Mouse (Mus musculus) MEL (cell line): ENCODE results near the gene Htra2. TPM values are rescaled to one million over a fixed set of nuclear protein-coding genes. Genes with fewer than 3 reads are reported as not detected.

Experiments used
- DNase-seq: peaks from one replicate; pipeline ENCODE4 v3.0.0; 2011; ENCODE audit warnings: low read depth, low spot score
- H3K27ac ChIP-seq: 2 replicates; pipeline ENCODE4 v1.5.1; 2012; ENCODE audit warnings: low read depth, mild to moderate bottlenecking, control low read depth, low read length, moderate library complexity; ENCODE audit not compliant: control insufficient read depth
- H3K27me3 ChIP-seq, 2 experiments: fragments of 150-350 bp in 1 of 2; sonication (generic) in 1 of 2; 2 replicates each; pipeline ENCODE4 v1.6.1; 2012; ENCODE audit warnings: low read length in 2 of 2, mild to moderate bottlenecking in 2 of 2, improper control_type of control experiment in 1 of 2, moderate library complexity in 1 of 2; ENCODE audit not compliant: insufficient read depth in 2 of 2, control insufficient read depth in 1 of 2
- H3K36me3 ChIP-seq, 2 experiments: 2 replicates each; pipeline ENCODE4 v1.6.1; 2012 to 2014; ENCODE audit warnings: low read length in 2 of 2, improper control_type of control experiment in 1 of 2, inconsistent platforms in 1 of 2, mild to moderate bottlenecking in 1 of 2; ENCODE audit not compliant: insufficient read depth in 2 of 2, control insufficient read depth in 1 of 2
- H3K4me1 ChIP-seq, 2 experiments: fragments of 150-350 bp in 1 of 2; sonication (generic) in 1 of 2; 2 replicates each; pipeline ENCODE4 v1.6.1; 2012; ENCODE audit warnings: low read length in 2 of 2, improper control_type of control experiment in 1 of 2, mild to moderate bottlenecking in 1 of 2; ENCODE audit not compliant: insufficient read depth in 2 of 2, control insufficient read depth in 1 of 2
- H3K4me3 ChIP-seq, 2 experiments: fragments of 150-350 bp in 1 of 2; sonication (generic) in 1 of 2; 2 replicates each; pipeline ENCODE4 v1.5.1; 2012; ENCODE audit warnings: low read depth in 2 of 2, low read length in 2 of 2, mild to moderate bottlenecking in 2 of 2, moderate library complexity in 2 of 2, control low read depth in 1 of 2, improper control_type of control experiment in 1 of 2; ENCODE audit not compliant: control insufficient read depth in 1 of 2, insufficient read depth in 1 of 2
- H3K79me2 ChIP-seq: 2 replicates; pipeline ENCODE4 v1.6.1; 2012; ENCODE audit warnings: mild to moderate bottlenecking, low read length, moderate library complexity; ENCODE audit not compliant: control insufficient read depth, poor library complexity, insufficient read depth
- H3K9ac ChIP-seq: 2 replicates; pipeline ENCODE4 v1.6.1; 2012; ENCODE audit warnings: low read depth, mild to moderate bottlenecking, control low read depth, low read length, moderate library complexity; ENCODE audit not compliant: control insufficient read depth, poor library complexity, severe bottlenecking
- H3K9me3 ChIP-seq: fragments of 150-350 bp; sonication (generic); replicated peaks from 2 replicates; pipeline ENCODE4 v1.6.1; 2012; ENCODE audit warnings: mild to moderate bottlenecking, low read length, improper control_type of control experiment, moderate library complexity; ENCODE audit not compliant: insufficient read depth
- BHLHE40 ChIP-seq: IDR thresholded peaks from 2 replicates; pipeline ENCODE4 v1.6.1; 2012; ENCODE audit warnings: low read depth, mild to moderate bottlenecking, inconsistent platforms, low read length, improper control_type of control experiment, borderline replicate concordance
- CHD1 ChIP-seq: IDR thresholded peaks from 2 replicates; pipeline ENCODE4 v1.6.1; 2012; ENCODE audit warnings: low read depth, mild to moderate bottlenecking, inconsistent platforms, low read length, improper control_type of control experiment
- CHD2 ChIP-seq: IDR thresholded peaks from 2 replicates; pipeline ENCODE4 v1.6.1; 2011; ENCODE audit warnings: low read length, improper control_type of control experiment
- EP300 ChIP-seq, 2 experiments: IDR thresholded peaks; 2 replicates each; pipeline ENCODE4 v1.6.1; 2011; ENCODE audit warnings: improper control_type of control experiment in 2 of 2, low read length in 2 of 2, low read depth in 1 of 2, mild to moderate bottlenecking in 1 of 2
- ETS1 ChIP-seq: IDR thresholded peaks from 2 replicates; pipeline ENCODE4 v1.6.1; 2012; ENCODE audit warnings: low read depth, mild to moderate bottlenecking, inconsistent platforms, low read length, improper control_type of control experiment, moderate library complexity
- GABPA ChIP-seq: IDR thresholded peaks from 2 replicates; pipeline ENCODE4 v1.6.1; 2012; ENCODE audit warnings: low read depth, mild to moderate bottlenecking, inconsistent platforms, low read length, improper control_type of control experiment, moderate library complexity
- GATA1 ChIP-seq: IDR thresholded peaks from 2 replicates; pipeline ENCODE4 v1.6.1; 2011; ENCODE audit warnings: low read depth, low read length, improper control_type of control experiment
- HCFC1 ChIP-seq: IDR thresholded peaks from 2 replicates; pipeline ENCODE4 v1.6.1; 2012; ENCODE audit warnings: low read depth, mild to moderate bottlenecking, inconsistent platforms, low read length, improper control_type of control experiment, moderate library complexity
- JUND ChIP-seq: IDR thresholded peaks from 2 replicates; pipeline ENCODE4 v1.6.1; 2011; ENCODE audit warnings: low read depth, mild to moderate bottlenecking, improper control_type of control experiment, low read length
- KAT2A ChIP-seq: conservative IDR thresholded peaks from 2 replicates; pipeline ENCODE4 v1.6.1; 2012; ENCODE audit warnings: low read depth, low read length, improper control_type of control experiment, inconsistent platforms
- MAFK ChIP-seq: IDR thresholded peaks from 2 replicates; pipeline ENCODE4 v1.6.1; 2011; ENCODE audit warnings: low read depth, mild to moderate bottlenecking, low read length, improper control_type of control experiment, borderline replicate concordance
- MYB ChIP-seq: IDR thresholded peaks from 2 replicates; pipeline ENCODE4 v1.6.1; 2011; ENCODE audit warnings: mild to moderate bottlenecking, low read depth, low read length, improper control_type of control experiment
- MYC ChIP-seq: IDR thresholded peaks from 2 replicates; pipeline ENCODE4 v1.6.1; 2011; ENCODE audit warnings: low read depth, mild to moderate bottlenecking, low read length, improper control_type of control experiment, moderate library complexity
- NRF1 ChIP-seq: IDR thresholded peaks from 2 replicates; pipeline ENCODE4 v1.6.1; 2014; ENCODE audit warnings: low read depth, mild to moderate bottlenecking, inconsistent platforms, low read length, improper control_type of control experiment, moderate library complexity; ENCODE audit not compliant: poor library complexity, insufficient read depth, severe bottlenecking
- POLR2A ChIP-seq, 2 experiments: IDR thresholded peaks; 2 replicates each; pipeline ENCODE4 v1.6.1; 2011 to 2012; ENCODE audit warnings: low read length in 2 of 2, mild to moderate bottlenecking in 2 of 2, control low read depth in 1 of 2, improper control_type of control experiment in 1 of 2, low read depth in 1 of 2, moderate library complexity in 1 of 2; ENCODE audit not compliant: control insufficient read depth in 1 of 2, insufficient read depth in 1 of 2, poor library complexity in 1 of 2
- POLR2AphosphoS2 ChIP-seq: IDR thresholded peaks from 2 replicates; pipeline ENCODE4 v1.6.1; 2011; ENCODE audit warnings: low read length, improper control_type of control experiment
- RAD21 ChIP-seq: IDR thresholded peaks from 2 replicates; pipeline ENCODE4 v1.6.1; 2011; ENCODE audit warnings: mild to moderate bottlenecking, low read depth, low read length, improper control_type of control experiment
- RCOR1 ChIP-seq: IDR thresholded peaks from 2 replicates; pipeline ENCODE4 v1.6.1; 2012; ENCODE audit warnings: low read depth, mild to moderate bottlenecking, inconsistent platforms, low read length, improper control_type of control experiment
- SIN3A ChIP-seq: IDR thresholded peaks from 2 replicates; pipeline ENCODE4 v1.6.1; 2012; ENCODE audit warnings: low read length, improper control_type of control experiment, inconsistent platforms
- TBP ChIP-seq: IDR thresholded peaks from 2 replicates; pipeline ENCODE4 v1.8.0; 2011; ENCODE audit warnings: low read depth, low read length, improper control_type of control experiment
- ZC3H11A ChIP-seq: IDR thresholded peaks from 2 replicates; pipeline ENCODE4 v1.6.1; 2012; ENCODE audit warnings: low read depth, mild to moderate bottlenecking, inconsistent platforms, low read length, improper control_type of control experiment
- ZNF384 ChIP-seq: IDR thresholded peaks from 2 replicates; pipeline ENCODE4 v1.6.1; 2012; ENCODE audit warnings: low read depth, mild to moderate bottlenecking, inconsistent platforms, low read length, improper control_type of control experiment
- polyA plus RNA-seq, 2 experiments: library from polyadenylated mRNA; stranded (reverse) in 1 of 2; unstranded in 1 of 2; fragments of >175 nt in 1 of 2; fragments of >200 nt in 1 of 2; gene quantifications; 2 replicates each; pipeline versions ENCODE4 v1.2.1 to v1.2.4; 2012; ENCODE audit warnings: low replicate concordance in 2 of 2, low read depth in 1 of 2; ENCODE audit not compliant: insufficient read length in 2 of 2, insufficient read depth in 1 of 2, missing spikeins in 1 of 2
- total RNA-seq: library from RNA; depleted of rRNA; stranded (reverse); fragments of 300-350 nt; gene quantifications from 2 replicates; pipeline ENCODE4 v1.2.3, GENCODE M21; 2012

The Htra2 gene
- total and polyA plus RNA-seq, 3 experiments: 107 to 133 TPM; not detected in 1

DNA sequence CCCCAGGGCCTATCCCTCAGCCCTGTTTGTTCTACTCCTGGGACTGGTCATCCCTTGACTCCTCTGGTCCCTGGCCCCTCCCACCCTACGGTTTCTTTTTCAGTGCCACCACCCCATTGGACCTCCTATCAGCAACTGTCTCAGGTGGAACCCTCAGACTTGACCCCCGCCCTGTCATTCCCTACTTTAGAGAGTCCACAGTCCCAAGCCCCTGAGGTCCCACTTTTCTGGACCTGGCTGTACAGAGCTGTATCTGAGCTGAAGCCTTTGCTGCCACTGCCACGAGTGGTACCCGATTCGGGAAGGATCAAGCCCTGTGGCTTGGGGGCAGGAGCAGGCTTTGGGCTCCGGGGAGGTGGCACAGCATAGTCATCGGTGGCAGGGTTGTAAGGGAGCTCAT lies 24.0 kb downstream of the Htra2 start:
- H3K79me2 ChIP-seq: peaks cover 9% of the 10 kb centered on the region
- no peak for DNase-seq
- no peak overlapping the region for H3K27ac ChIP-seq
- H3K36me3 ChIP-seq: peaks cover 0 to 4% of the 10 kb centered on the region in 2 experiments; a peak in 2 of 4 replicates
- peaks cover 0 to 5% of the 10 kb centered on the region in 2 experiments; a peak in 2 of 4 replicates for H3K4me1 ChIP-seq
- H3K4me3 ChIP-seq: no peak overlapping the region
- H3K9ac ChIP-seq: no peak overlapping the region
- TF ChIP-seq MAFK (no peak), TBP (no peak), CHD2 (no peak)
- H3K27me3 ChIP-seq: no peaks in the 10 kb centered on the region; a peak in 1 of 4 replicates
- H3K9me3 ChIP-seq: no peaks in the 10 kb centered on the region

DNA sequence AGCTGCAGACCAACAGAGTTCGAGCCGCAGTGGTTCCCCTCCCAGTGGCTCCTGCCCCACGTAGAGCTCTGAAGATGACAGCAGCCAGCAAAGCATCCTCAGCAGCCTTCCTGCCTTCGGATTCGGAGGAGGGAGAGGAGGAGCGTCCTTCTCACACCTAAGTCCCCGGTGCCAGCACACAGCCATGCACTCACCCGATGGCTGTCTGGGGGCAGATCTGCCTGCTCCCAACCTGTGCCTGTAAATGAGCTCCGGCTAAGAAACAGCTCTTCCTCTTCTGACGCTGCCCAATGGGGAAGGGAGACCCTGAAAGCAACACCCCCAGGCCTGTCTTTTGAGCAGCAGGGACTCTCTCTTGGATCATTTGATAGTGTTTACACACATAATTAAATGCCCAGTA lies 25.3 kb downstream of the Htra2 start:
- Histone ChIP-seq H3K4me3 (no peak overlapping the region), H3K9ac (no peak overlapping the region), H3K27ac (no peak overlapping the region), H3K79me2 (peaks cover 9% of the 10 kb centered on the region), H3K4me1 (peaks cover 0 to 5% of the 10 kb centered on the region in 2 experiments; a peak in 2 of 4 replicates), H3K9me3 (no peaks in the 10 kb centered on the region), H3K36me3 (peaks cover 0 to 4% of the 10 kb centered on the region in 2 experiments; a peak in 2 of 4 replicates), H3K27me3 (no peaks in the 10 kb centered on the region)
- TF ChIP-seq BHLHE40 (no peak), MYC (no peak), ZNF384 (no peak)
- DNase-seq: no peak

DNA sequence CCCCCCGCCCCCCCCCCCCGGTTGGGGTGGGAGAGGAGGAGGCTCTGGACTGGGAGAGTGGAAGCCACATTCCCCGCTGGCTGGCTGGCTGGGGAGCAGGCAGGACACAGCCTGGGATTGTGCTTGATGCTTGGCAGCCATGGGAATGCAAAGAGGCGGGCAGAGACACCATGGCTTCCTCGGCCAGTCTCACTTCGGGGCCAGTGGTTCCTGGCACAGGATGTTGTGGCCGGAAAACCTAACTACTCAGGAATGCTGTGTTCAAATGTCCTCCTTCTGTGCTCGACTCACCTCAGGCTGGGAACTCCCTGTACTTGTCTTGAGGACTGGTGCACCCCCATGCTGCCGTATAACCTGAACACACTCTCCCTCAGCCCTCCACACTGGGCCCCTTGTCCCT lies 27.4 kb downstream of the Htra2 start:
- Histone ChIP-seq H3K27ac (no peak overlapping the region), H3K27me3 (no peaks in the 10 kb centered on the region), H3K4me3 (no peak overlapping the region), H3K9me3 (no peaks in the 10 kb centered on the region), H3K79me2 (peaks cover 4% of the 10 kb centered on the region)
- DNase-seq: no peak
- no peak for TF ChIP-seq RAD21
- TF ChIP-seq CHD1: no peak
- no peak for TF ChIP-seq HCFC1
- TF ChIP-seq MAFK: no peak
- no peak for TF ChIP-seq NRF1
- no peak for TF ChIP-seq MYB
- no peak for TF ChIP-seq GABPA
- no peak for TF ChIP-seq EP300 (IDR thresholded peaks at IDR 0.05; ENCODE audit: low read depth in 1 of 2, low read length in 2 of 2)
- TF ChIP-seq TBP: no peak
- TF ChIP-seq ZC3H11A: no peak
- TF ChIP-seq POLR2AphosphoS2: no peak
- TF ChIP-seq ETS1: no peak
- TF ChIP-seq POLR2A (IDR thresholded peaks at IDR 0.05; ENCODE audit: control insufficient read depth in 1 of 2, insufficient read depth in 1 of 2, low read depth in 1 of 2, low read length in 2 of 2, poor library complexity in 1 of 2): no peak
- TF ChIP-seq JUND: no peak
- TF ChIP-seq RCOR1: no peak
- TF ChIP-seq SIN3A: no peak
- no peak for TF ChIP-seq GATA1
- TF ChIP-seq CHD2: no peak
- no peak for TF ChIP-seq KAT2A
- TF ChIP-seq, all 39 proteins: peak for 0
- H3K9ac ChIP-seq: no peak overlapping the region
- H3K36me3 ChIP-seq: peaks cover 0 to 8% of the 10 kb centered on the region in 2 experiments; a peak in 2 of 4 replicates
- peaks cover 4 to 11% of the 10 kb centered on the region in 2 experiments for H3K4me1 ChIP-seq
